Mouse (Mus musculus) left cerebral cortex, adult 2 months (tissue): ENCODE results near the gene Tspan32. TPM values are rescaled to one million over a fixed set of nuclear protein-coding genes. Genes with fewer than 3 reads are reported as not detected.

Experiments used
- DNase-seq, 2 experiments: peaks; one replicate each; pipeline ENCODE4 v3.0.0; 2021 to 2022; ENCODE audit warnings: low spot score in 2 of 2, mixed read lengths in 1 of 2; ENCODE audit errors: extremely low spot score in 1 of 2
- H3K27ac ChIP-seq: fragments of 200-600 bp; 2 replicates; pipeline ENCODE4 v1.8.1; 2022
- H3K4me3 ChIP-seq: fragments of 200-600 bp; 2 replicates; pipeline ENCODE4 v1.8.1; 2022
- CTCF ChIP-seq: fragments of 200-600 bp; IDR thresholded peaks from 2 replicates; pipeline ENCODE4 v1.8.1; 2022; ENCODE audit warnings: antibody characterized with exemption, mild to moderate bottlenecking, moderate library complexity
- intact Hi-C: fragments of 180-260 bp; cut with DNase I; formaldehyde crosslinking; loops from one replicate; pipeline ENCODE4 v1.15.1; 2025
- total RNA-seq, 2 experiments: library from RNA; stranded (reverse); gene quantifications; 2 replicates each; pipeline ENCODE4 v1.2.3; 2021

The Tspan32 gene
- total RNA-seq, 2 experiments from 2014 or later, result 0.07 TPM; not detected in 1

- H3K4me3 ChIP-seq, result no peak overlapping the region
- intact Hi-C loops, result no loop called here
- DNase-seq, result no peak
- no peak for TF ChIP-seq CTCF
- no peak overlapping the region for H3K27ac ChIP-seq
Measured at GRCm38 (mm10) chr7:143020764-143021163, 15.9 kb downstream of the Tspan32 start.

DNA sequence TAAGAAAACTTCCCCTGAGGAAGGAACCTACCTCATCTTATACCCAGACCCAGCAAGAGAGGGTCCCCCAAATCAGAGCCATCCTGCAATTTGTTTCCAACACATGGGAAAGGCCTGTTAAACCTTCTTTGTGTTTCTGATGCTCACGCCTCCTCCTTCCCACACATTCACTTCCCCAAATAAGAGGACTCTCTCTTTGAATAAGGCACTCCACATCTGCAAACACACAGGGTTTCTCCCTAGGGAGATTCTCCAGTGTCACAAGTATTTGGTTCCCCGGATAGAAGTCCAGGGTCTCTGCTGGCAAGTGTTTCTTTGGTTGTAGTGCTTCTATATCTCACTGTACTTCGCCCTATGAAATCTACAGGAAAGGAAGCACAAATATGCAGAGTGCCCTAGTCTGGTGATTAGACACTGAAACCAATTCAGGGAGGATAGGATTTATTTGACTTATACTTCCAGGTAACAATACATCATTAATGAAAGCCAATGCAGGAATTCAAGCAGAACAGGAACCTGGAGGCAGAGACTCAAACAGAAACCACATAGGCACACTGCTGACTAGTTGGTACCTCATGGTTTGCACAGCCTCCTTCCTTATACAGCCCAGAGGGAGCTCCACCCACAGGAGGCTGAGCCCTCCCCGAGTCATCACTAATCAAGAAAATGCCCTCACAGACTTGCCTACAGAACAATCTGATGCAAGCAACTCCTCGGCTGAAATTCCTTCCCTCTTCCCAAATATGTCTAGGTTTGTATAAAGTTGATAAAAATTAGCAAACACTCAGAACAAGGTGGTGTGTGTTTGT, 16.7 kb downstream of the Tspan32 start:
- TF ChIP-seq CTCF, result no peak
- no peak overlapping the region for H3K4me3 ChIP-seq
- DNase-seq, result no peak
- intact Hi-C loops, result no loop called here
- no peak overlapping the region for H3K27ac ChIP-seq

GRCm38 (mm10) chr7:143023499-143023898, 18.7 kb downstream of the Tspan32 start:
- Histone ChIP-seq H3K27ac (no peak overlapping the region), H3K4me3 (no peak overlapping the region)
- intact Hi-C loops, result no loop called here
- DNase-seq, result no peak
- no peak for TF ChIP-seq CTCF

GRCm38 (mm10) chr7:143024293-143024692, 19.4 kb downstream of the Tspan32 start:
- intact Hi-C loops, result no loop called here
- Histone ChIP-seq H3K27ac (no peak overlapping the region), H3K4me3 (no peak overlapping the region)
- TF ChIP-seq CTCF, result no peak
- no peak for DNase-seq

DNA sequence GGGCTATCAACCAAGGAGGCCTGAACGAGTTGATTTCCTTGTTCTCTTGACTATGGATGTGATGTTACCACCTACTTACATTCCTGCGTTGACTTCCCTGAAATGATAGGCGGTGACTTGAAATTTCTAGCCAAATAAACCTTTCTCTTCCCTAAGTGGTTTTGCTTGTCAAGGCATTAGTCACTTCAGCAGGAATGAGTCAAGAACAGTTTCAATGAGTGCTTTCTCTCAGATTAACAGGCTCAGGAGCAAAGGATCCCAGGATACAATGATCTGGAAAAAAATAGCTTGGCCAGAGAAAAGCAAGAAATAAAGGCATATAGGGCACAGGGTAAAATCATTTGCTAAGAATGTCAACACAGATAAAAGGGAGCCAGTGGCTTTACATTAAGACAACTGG, 20.6 kb downstream of the Tspan32 start:
- Histone ChIP-seq H3K27ac (no peak overlapping the region), H3K4me3 (no peak overlapping the region)
- TF ChIP-seq CTCF, result no peak
- intact Hi-C loops, result no loop called here
- no peak for DNase-seq

GRCm38 (mm10) chr7:143027196-143027595, 22.4 kb downstream of the Tspan32 start:
- intact Hi-C loops, result no loop called here
- no peak for TF ChIP-seq CTCF
- no peak for DNase-seq
- Histone ChIP-seq H3K4me3 (no peak overlapping the region), H3K27ac (no peak overlapping the region)

- H3K27ac ChIP-seq, result no peak overlapping the region
- DNase-seq, result no peak
- H3K4me3 ChIP-seq, result no peak overlapping the region
- TF ChIP-seq CTCF, result no peak
- intact Hi-C loops, result no loop called here
Measured at GRCm38 (mm10) chr7:143031816-143032215, 27.0 kb downstream of the Tspan32 start.

GRCm38 (mm10) chr7:143033581-143033980, 28.7 kb downstream of the Tspan32 start:
- DNase-seq, result no peak
- TF ChIP-seq CTCF, result no peak
- H3K27ac ChIP-seq, result no peak overlapping the region
- intact Hi-C loops, result no loop called here
- H3K4me3 ChIP-seq, result no peak overlapping the region

DNA sequence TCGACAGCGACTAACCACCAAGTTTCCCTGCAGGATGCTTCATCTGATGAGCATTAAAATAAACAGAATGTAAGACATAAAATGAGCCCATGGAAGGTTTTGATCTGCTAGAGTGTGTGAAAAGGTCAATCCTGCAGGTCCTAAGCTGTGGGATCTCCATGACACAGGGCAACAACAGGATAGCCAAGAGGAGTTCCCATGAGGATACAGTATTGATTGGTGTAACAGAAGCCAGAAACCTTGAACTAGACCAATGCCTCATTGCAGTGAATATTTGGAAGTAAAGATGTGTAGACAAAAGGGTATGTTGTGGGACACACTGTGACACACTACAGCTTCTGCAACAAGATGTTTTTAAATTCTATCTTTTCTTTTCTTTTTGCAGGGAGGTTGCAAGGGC, 29.3 kb downstream of the Tspan32 start:
- intact Hi-C loops, result no loop called here
- no peak overlapping the region for H3K4me3 ChIP-seq
- no peak for TF ChIP-seq CTCF
- DNase-seq, result no peak
- no peak overlapping the region for H3K27ac ChIP-seq

DNA sequence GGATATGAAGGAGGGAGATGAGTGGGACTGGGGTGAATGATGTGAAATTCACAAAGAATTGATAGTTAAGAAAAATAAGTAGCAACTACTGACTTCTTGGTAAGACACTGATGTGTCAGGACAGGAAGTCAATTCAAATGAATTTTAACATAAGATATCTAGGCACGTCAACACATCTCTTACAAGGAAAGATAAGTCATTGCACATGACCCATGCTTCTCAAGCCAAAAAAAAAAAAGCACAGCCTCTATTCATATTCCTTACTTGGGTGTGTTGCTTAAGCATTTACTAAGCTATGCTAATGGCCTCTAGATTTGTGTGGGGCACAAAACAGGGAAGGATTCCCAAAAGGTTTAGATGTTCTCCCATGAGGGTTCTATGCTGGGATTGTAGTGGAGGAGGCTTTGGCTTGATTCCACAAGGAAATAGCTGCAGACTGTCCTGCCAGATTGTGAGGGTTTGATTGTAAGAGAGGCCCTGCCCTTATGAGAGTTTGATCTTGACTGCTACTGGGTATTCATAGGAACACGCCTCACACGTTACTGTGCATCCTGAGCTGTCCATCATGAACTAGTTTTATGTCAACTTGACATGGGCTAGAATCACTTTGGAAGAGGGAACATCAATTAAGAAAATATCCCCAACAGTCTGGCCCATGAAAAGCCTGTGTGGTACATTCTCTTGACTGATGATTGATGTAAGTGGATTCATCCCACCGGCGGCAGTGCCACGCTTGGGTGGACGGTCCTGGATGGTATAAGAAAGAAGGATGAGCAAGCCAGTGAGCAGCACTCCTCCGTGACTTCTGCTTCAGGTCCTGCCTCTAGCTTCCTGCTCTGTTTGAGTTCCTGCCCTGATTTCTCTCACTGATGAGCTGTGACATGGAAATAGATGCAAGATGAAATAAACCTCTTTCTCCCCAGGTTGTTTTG, 29.9 kb downstream of the Tspan32 start:
- no peak for DNase-seq
- Histone ChIP-seq H3K27ac (no peak overlapping the region), H3K4me3 (no peak overlapping the region)
- TF ChIP-seq CTCF, result no peak
- intact Hi-C loops, result no loop called here

DNA sequence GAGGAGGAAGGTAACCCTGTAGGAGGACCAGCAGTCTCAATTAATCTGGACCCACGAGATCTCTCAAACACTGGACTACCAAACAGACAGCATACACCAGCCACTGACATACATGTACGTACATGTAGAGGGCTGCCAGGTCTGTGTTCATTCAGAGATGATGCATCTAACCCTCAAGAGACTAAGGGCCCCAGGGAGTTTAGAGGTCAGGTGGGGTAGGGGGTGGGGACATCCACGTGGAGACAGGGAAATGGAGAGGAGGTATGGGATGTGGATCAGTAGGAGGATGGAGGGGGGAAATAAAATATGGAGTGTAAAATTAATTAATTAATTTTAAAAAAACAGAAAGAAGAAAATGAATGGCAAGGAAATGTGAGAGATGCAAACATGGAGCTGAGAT, 31.9 kb downstream of the Tspan32 start:
- no peak overlapping the region for H3K4me3 ChIP-seq
- no peak for TF ChIP-seq CTCF
- no peak overlapping the region for H3K27ac ChIP-seq
- intact Hi-C loops, result no loop called here
- no peak for DNase-seq

- intact Hi-C loops, result no loop called here
- Histone ChIP-seq H3K27ac (no peak overlapping the region), H3K4me3 (no peak overlapping the region)
- TF ChIP-seq CTCF, result no peak
- no peak for DNase-seq
Measured at GRCm38 (mm10) chr7:143037306-143037705, 32.5 kb downstream of the Tspan32 start.
